Mouse (Mus musculus) megakaryocyte, embryonic 14.5 days (primary cell): ENCODE measurements around the gene Lif. TPM values are rescaled to one million over a fixed set of nuclear protein-coding genes. Genes with fewer than 3 reads are reported as not detected.

ENCODE experiments used
- H3K27me3 ChIP-seq: replicated peaks from 2 replicates; pipeline ENCODE3; 2012; ENCODE audit warnings: inconsistent platforms
- H3K36me3 ChIP-seq: replicated peaks from 2 replicates; pipeline ENCODE3; 2012; ENCODE audit warnings: low read length, inconsistent platforms, mixed read lengths
- H3K4me1 ChIP-seq: 2 replicates; pipeline ENCODE4 v1.6.1; 2012; ENCODE audit warnings: inconsistent platforms
- H3K4me3 ChIP-seq: replicated peaks from 2 replicates; pipeline ENCODE3; 2012; ENCODE audit warnings: moderate library complexity, mild to moderate bottlenecking, inconsistent platforms
- H3K9me3 ChIP-seq: 2 replicates; pipeline ENCODE4 v1.6.1; 2012; ENCODE audit warnings: inconsistent platforms
- FLI1 ChIP-seq: IDR thresholded peaks from 2 replicates; pipeline ENCODE4 v1.6.1; 2012; ENCODE audit warnings: low read length, inconsistent platforms, mixed read lengths
- GATA1 ChIP-seq: IDR thresholded peaks from 3 replicates; pipeline ENCODE4 v1.6.1; 2012; ENCODE audit warnings: mixed read lengths, low read length, inconsistent platforms, borderline replicate concordance
- polyA plus RNA-seq: library from polyadenylated mRNA; stranded (reverse); fragments of >175 nt; gene quantifications from 2 replicates; pipeline ENCODE4 v1.2.3, GENCODE M21; 2012; ENCODE audit warnings: low replicate concordance; ENCODE audit not compliant: insufficient read depth

Gene Lif
- polyA plus RNA-seq, 1 experiment, result 0.07 TPM

GRCm38 (mm10) chr11:4303033-4303432 lies 45.7 kb downstream of the Lif start:
- Histone ChIP-seq H3K4me1 (peaks cover 15% of the 10 kb centered on the region), H3K9me3 (no peaks in the 10 kb centered on the region), H3K27me3 (peaks cover 70% of the 10 kb centered on the region), H3K4me3 (no peak overlapping the region), H3K36me3 (no peaks in the 10 kb centered on the region)
- TF ChIP-seq GATA1 (no peak), FLI1 (no peak)

- Histone ChIP-seq H3K4me3 (no peak overlapping the region), H3K9me3 (no peaks in the 10 kb centered on the region), H3K4me1 (peaks cover 17% of the 10 kb centered on the region), H3K36me3 (no peaks in the 10 kb centered on the region), H3K27me3 (peaks cover 68% of the 10 kb centered on the region)
- TF ChIP-seq FLI1 (no peak), GATA1 (no peak)
These were observed 46.8 kb downstream of the Lif start for GRCm38 (mm10) chr11:4304203-4304602.

- Histone ChIP-seq H3K4me3 (no peak overlapping the region), H3K36me3 (no peaks in the 10 kb centered on the region), H3K4me1 (peaks cover 15% of the 10 kb centered on the region), H3K27me3 (peaks cover 59% of the 10 kb centered on the region), H3K9me3 (no peaks in the 10 kb centered on the region)
- TF ChIP-seq GATA1 (no peak), FLI1 (no peak)
These were observed 47.7 kb downstream of the Lif start for GRCm38 (mm10) chr11:4305090-4305489.

- no peak for TF ChIP-seq GATA1
- TF ChIP-seq FLI1, result no peak
- Histone ChIP-seq H3K4me1 (peaks cover 15% of the 10 kb centered on the region), H3K27me3 (peaks cover 51% of the 10 kb centered on the region), H3K9me3 (no peaks in the 10 kb centered on the region), H3K4me3 (no peak overlapping the region), H3K36me3 (no peaks in the 10 kb centered on the region)
These were observed 48.7 kb downstream of the Lif start for GRCm38 (mm10) chr11:4306086-4306485.

- Histone ChIP-seq H3K36me3 (no peaks in the 10 kb centered on the region), H3K4me3 (no peak overlapping the region), H3K27me3 (peaks cover 44% of the 10 kb centered on the region), H3K4me1 (peaks cover 28% of the 10 kb centered on the region), H3K9me3 (no peaks in the 10 kb centered on the region)
- TF ChIP-seq FLI1, result no peak
- TF ChIP-seq GATA1, result no peak
These were observed 50.7 kb downstream of the Lif start for GRCm38 (mm10) chr11:4308060-4308513.

- peaks cover 40% of the 10 kb centered on the region for H3K27me3 ChIP-seq
- TF ChIP-seq FLI1, result no peak
- TF ChIP-seq GATA1, result no peak
These were observed 51.4 kb downstream of the Lif start for GRCm38 (mm10) chr11:4308514-4309450.

GRCm38 (mm10) chr11:4309613-4310012 lies 52.3 kb downstream of the Lif start:
- H3K4me1 ChIP-seq, result peaks cover 28% of the 10 kb centered on the region
- H3K9me3 ChIP-seq, result no peaks in the 10 kb centered on the region
- peaks cover 39% of the 10 kb centered on the region for H3K27me3 ChIP-seq
- no peak overlapping the region for H3K4me3 ChIP-seq
- TF ChIP-seq FLI1, result no peak
- TF ChIP-seq GATA1, result no peak
- no peaks in the 10 kb centered on the region for H3K36me3 ChIP-seq

More at GRCm38 (mm10) chr11:4308514-4309450, 51.4 kb downstream of the Lif start:
- H3K4me3 ChIP-seq, result no peak overlapping the region
- H3K36me3 ChIP-seq, result no peaks in the 10 kb centered on the region
- peaks cover 28% of the 10 kb centered on the region for H3K4me1 ChIP-seq
- no peaks in the 10 kb centered on the region for H3K9me3 ChIP-seq

GRCm38 (mm10) chr11:4310324-4310723 lies 53.0 kb downstream of the Lif start:
- peaks cover 28% of the 10 kb centered on the region for H3K4me1 ChIP-seq
- no peak overlapping the region for H3K4me3 ChIP-seq
- no peaks in the 10 kb centered on the region for H3K9me3 ChIP-seq
- TF ChIP-seq FLI1, result no peak
- no peak for TF ChIP-seq GATA1
- peaks cover 43% of the 10 kb centered on the region for H3K27me3 ChIP-seq
- H3K36me3 ChIP-seq, result no peaks in the 10 kb centered on the region

GRCm38 (mm10) chr11:4312180-4312579 lies 54.8 kb downstream of the Lif start:
- peaks cover 31% of the 10 kb centered on the region for H3K27me3 ChIP-seq
- no peak overlapping the region for H3K4me3 ChIP-seq
- no peaks in the 10 kb centered on the region for H3K36me3 ChIP-seq
- H3K9me3 ChIP-seq, result no peaks in the 10 kb centered on the region
- H3K4me1 ChIP-seq, result peaks cover 28% of the 10 kb centered on the region
- TF ChIP-seq GATA1, result no peak
- TF ChIP-seq FLI1, result no peak

GRCm38 (mm10) chr11:4317287-4317686 lies 59.9 kb downstream of the Lif start:
- TF ChIP-seq GATA1 (no peak), FLI1 (no peak)

More at GRCm38 (mm10) chr11:4317287-4317686, 59.9 kb downstream of the Lif start:
- Histone ChIP-seq H3K4me1 (peaks cover 6% of the 10 kb centered on the region), H3K9me3 (no peaks in the 10 kb centered on the region), H3K4me3 (no peak overlapping the region), H3K36me3 (no peaks in the 10 kb centered on the region), H3K27me3 (peaks cover 28% of the 10 kb centered on the region)
